Mouse (Mus musculus) T-helper 2 cell (primary cell): Measurements from ENCODE around the gene Map4k4.

Experiments
- in situ Hi-C: fragments of 300-600 bp; cut with MboI, MseI; formaldehyde crosslinking; loops from one replicate; pipeline ENCODE4 v1.15.1; 2025; ENCODE audit warnings: high pct_unique_total_duplicates

Map4k4 gene

DNA sequence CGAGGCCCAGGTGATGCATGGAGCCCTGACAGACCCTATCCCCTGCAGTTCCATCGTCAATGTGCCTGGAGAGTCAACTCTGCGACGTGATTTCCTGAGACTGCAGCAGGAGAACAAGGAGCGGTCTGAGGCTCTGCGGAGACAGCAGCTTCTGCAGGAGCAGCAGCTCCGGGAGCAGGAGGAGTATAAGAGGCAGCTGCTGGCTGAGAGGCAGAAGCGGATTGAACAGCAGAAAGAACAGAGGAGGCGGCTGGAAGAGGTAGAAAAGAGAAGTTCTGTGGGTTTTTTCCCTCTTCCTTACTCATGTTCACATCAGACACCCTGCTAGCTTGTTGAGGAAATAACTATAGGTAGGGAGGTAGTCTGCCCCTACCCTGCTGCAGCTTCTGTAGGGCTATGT lies 89.3 kb downstream of the Map4k4 start:
- in situ Hi-C loops, result no loop called here

GRCm38 (mm10) chr1:39993921-39994320 lies 93.2 kb downstream of the Map4k4 start:
- in situ Hi-C loops, result no loop called here

- in situ Hi-C loops, result no loop called here
Observed at GRCm38 (mm10) chr1:39995593-39995992, 94.9 kb downstream of the Map4k4 start.

- in situ Hi-C loops, result no loop called here
Observed at GRCm38 (mm10) chr1:40000476-40000875, 99.8 kb downstream of the Map4k4 start.

- in situ Hi-C loops, result no loop called here
Observed at GRCm38 (mm10) chr1:40000899-40001298, 100.2 kb downstream of the Map4k4 start.

DNA sequence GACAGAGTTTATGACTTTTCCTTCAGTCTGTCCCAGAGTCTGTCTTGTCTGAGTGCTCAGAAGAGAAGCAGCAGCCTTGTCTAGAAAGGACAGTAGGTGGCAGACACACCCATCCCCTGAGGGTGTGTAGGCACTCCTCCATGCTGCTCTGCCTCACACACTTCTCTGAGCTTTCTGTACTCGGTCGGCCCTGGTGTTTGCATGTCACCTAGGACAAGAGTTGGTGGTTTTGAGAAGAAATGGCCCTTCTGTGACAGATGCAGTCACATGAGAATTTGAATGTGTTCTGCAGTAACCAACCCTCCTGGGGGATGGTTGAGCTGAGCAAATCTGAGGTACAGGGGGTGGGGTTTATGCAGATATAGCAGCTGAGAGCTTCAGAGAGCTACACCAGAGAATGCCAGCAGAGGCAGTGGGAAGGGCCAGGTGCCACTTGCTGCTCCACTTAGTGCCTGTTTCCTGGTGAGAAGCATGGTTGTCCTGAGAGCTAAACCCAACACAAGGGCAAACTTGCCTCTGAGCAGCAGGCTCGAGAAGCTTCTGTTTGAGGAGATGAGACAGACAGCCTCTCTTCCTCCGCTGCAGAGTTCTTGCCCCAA lies 101.5 kb downstream of the Map4k4 start:
- in situ Hi-C loops, result no loop called here

DNA sequence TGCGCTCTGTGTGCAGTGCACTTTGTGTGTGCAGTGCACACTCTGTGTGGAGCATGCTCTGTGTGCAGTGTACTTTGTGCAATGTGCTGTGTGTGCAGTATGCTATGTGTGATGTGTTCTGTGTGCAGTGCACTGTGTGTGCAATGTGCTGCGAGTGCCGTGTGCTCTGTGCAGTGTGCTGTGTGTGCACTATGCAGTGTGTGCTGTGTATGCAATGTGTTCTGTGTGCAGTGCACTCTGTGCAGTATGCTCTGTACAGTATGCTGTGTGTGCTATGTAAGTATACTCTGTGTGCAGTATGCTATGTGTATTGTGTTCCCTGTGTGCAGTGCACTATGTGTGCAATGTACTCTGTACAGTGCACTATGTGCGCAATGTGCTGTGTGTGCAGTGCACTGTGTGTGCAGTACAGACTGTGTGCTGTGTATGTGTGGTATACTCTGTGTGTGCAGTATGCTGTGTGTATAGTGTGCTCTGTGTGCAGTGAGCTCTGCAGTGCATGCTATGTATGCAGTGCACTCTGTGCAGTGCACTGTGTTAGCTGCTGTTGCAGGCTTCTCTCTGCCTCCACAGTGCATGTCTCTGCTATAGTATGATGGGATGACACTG lies 105.4 kb downstream of the Map4k4 start:
- in situ Hi-C loops, result no loop called here

- in situ Hi-C loops, result no loop called here
Observed at GRCm38 (mm10) chr1:40007962-40008471, 107.3 kb downstream of the Map4k4 start.

DNA sequence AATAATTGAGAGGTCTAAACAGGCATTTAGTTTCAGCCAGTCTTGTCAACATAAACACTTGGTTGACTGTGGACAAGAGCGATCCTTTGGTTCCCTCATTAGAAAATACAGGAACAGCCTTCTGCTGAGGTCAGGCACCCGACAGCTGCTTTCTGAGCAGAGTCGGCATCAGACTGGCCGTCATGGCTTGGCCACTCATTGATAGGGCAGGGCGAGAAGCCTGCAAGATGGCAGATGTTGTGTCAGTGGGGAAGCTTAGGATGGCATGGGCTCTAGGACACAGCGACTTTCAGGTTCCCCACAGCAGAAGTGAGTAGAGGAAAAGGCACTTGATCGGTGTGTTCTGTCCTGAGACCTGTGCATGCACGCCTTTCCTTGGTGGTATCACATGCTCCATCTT lies 112.0 kb downstream of the Map4k4 start:
- in situ Hi-C loops, result loop anchor here (5.0 kb wide), 1 partner anchor 50 kb away; no protein-coding TSS in a partner anchor

DNA sequence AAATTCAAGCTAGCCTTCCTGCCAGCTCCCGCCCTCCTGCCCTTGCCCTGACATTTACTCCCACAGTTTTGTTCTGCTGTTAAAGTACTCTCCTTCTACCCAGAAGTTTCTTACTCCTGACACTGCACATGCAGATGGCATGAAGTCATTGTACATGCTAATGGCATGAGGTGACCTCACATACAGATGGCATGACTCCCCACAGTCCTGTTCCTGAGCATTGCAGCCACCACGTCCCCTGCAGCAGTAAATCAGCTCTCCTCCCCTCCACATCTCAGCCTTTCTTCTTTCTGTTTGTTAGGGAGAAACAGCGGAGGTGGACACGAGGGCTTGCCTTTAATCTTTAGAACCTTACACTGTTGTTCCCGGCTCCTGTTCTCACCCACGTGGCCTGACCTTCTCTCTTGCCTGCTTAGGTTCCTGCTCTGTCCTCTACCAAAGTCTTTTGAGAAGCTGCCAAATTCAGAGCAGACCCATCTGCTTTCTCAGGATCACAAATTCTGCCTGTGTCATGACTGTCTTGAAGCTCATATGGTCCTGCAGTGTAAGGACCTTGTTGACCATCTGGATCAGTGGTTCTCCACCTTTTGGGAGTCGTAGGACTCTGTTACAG lies 114.5 kb downstream of the Map4k4 start:
- in situ Hi-C loops, result no loop called here

GRCm38 (mm10) chr1:40021617-40022016 lies 120.9 kb downstream of the Map4k4 start:
- in situ Hi-C loops, result loop anchor here (5.0 kb wide), 1 partner anchor 71 kb away; no protein-coding TSS in a partner anchor

- in situ Hi-C loops, result loop anchor here (5.0 kb wide), 1 partner anchor 70 kb away; no protein-coding TSS in a partner anchor
Observed at GRCm38 (mm10) chr1:40022472-40023135, 121.9 kb downstream of the Map4k4 start.

DNA sequence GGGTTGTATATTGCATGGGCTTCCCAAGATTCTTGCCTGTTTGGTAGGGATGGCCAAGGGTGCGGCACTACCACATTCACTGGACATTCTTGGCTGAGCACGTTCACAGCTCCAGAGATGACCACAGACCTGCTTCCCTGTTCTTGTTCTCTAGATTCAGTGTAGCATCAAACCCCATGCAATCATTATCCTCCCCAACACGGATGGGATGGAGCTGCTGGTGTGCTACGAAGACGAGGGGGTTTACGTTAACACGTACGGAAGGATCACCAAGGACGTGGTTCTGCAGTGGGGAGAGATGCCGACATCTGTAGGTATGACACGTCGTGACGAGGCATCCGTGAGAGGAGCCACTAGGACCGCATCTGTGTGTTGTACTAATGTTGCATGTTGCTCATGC lies 122.5 kb downstream of the Map4k4 start:
- in situ Hi-C loops, result loop anchor here (5.0 kb wide), 1 partner anchor 69 kb away; no protein-coding TSS in a partner anchor

- in situ Hi-C loops, result loop anchor here (5.0 kb wide), 1 partner anchor 69 kb away; no protein-coding TSS in a partner anchor
Observed at GRCm38 (mm10) chr1:40023748-40024147, 123.0 kb downstream of the Map4k4 start.

DNA sequence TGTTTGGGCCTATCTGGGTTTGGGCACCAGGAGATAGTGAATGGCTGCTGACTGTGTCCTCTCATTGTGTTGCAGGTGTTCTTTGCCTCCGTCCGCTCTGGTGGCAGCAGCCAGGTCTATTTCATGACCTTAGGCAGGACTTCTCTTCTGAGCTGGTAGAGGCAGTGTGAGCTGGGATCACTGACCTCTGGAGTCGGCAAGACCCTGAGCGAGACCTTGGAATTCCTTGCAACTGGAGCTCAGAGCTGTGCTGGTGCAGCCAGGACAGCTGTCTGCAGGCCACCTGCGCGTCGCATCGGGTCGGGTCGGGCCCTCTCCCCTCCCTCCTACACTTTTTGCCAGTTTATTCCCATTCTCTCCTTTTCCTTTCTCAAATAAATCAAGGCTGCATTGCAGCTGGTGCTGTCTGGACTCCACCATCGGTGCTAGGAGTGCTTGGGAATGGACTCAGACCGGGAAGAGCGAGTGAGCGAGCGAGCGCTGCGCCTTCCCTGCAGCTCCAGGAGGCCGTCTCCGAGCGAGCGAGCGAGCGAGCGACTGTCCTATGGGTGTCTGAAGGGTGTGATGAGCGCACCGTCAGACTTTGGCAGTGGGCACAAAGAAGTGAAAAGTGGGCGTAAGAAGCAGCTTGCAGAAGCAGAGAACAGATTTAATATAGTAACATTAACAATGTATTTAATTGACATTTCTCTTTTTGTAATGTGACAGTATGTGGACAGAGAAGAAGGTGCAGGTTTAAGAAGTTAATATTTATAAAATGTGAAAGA lies 124.0 kb downstream of the Map4k4 start:
- in situ Hi-C loops, result loop anchor here (5.0 kb wide), 1 partner anchor 68 kb away; no protein-coding TSS in a partner anchor

DNA sequence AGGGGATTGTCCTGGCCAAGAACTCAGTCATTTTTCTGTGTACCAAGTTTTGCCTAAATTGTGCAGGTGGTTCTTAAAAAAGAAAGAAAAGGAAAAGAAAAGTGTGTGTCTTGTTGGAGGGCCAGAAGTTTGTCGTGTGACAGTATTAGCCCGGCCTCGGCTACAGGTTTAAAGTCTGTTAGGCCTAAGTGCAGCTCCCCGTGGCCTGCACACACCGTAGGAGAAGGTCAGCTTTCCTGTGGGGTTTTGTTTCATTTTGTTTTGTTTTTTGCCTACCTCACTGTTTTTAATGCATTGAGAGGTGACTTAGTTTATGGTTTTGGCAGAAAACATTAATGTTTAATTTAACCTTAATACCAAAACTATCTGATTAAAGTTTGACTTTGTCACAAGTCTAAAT lies 124.7 kb downstream of the Map4k4 start:
- in situ Hi-C loops, result no loop called here

- in situ Hi-C loops, result no loop called here
Observed at GRCm38 (mm10) chr1:40027116-40027620, 126.5 kb downstream of the Map4k4 start.

GRCm38 (mm10) chr1:40028207-40028998 lies 127.7 kb downstream of the Map4k4 start:
- in situ Hi-C loops, result no loop called here

GRCm38 (mm10) chr1:40029597-40029996 lies 128.9 kb downstream of the Map4k4 start:
- in situ Hi-C loops, result no loop called here
